Mouse (Mus musculus) spleen, adult 2 months (tissue): ENCODE measurements around the gene Rdh16f2. TPM values are rescaled to one million over a fixed set of nuclear protein-coding genes. Genes with fewer than 3 reads are reported as not detected.
"Not testable (repeated sequence)": the region's sequence is repeated elsewhere in the genome, so short reads cannot be mapped to it uniquely, and the experiment has no call there.

Experiments used
- DNase-seq, 2 experiments: peaks; one replicate each; pipeline versions ENCODE4 v3.0.0 to v3.0.0-alpha.2; 2012 to 2021; ENCODE audit warnings: low spot score in 2 of 2, low read depth in 1 of 2
- H3K27ac ChIP-seq: fragments of 200-500 bp; 2 replicates; pipeline ENCODE4 v1.5.1; 2012; ENCODE audit warnings: low read length, inconsistent platforms; ENCODE audit not compliant: insufficient read depth
- H3K27me3 ChIP-seq: fragments of 200-500 bp; 2 replicates; pipeline ENCODE4 v1.6.1; 2012; ENCODE audit warnings: mild to moderate bottlenecking, moderate library complexity, low read length, inconsistent platforms; ENCODE audit not compliant: control insufficient read depth, insufficient read depth
- H3K36me3 ChIP-seq: fragments of 200-500 bp; 2 replicates; pipeline ENCODE4 v1.6.1; 2012; ENCODE audit warnings: mild to moderate bottlenecking, low read length, inconsistent platforms; ENCODE audit not compliant: control insufficient read depth, insufficient read depth
- H3K4me1 ChIP-seq: fragments of 200-500 bp; 2 replicates; pipeline ENCODE4 v1.6.1; 2011; ENCODE audit warnings: inconsistent platforms; ENCODE audit not compliant: control insufficient read depth, insufficient read depth, insufficient read length
- H3K4me3 ChIP-seq: fragments of 200-500 bp; 2 replicates; pipeline ENCODE4 v1.5.1; 2011; ENCODE audit warnings: mild to moderate bottlenecking, inconsistent platforms; ENCODE audit not compliant: insufficient read depth, insufficient read length; ENCODE audit errors: extremely low read depth
- CTCF ChIP-seq: fragments of 200-500 bp; IDR thresholded peaks from 2 replicates; pipeline ENCODE4 v1.5.1; 2011; ENCODE audit warnings: mild to moderate bottlenecking, inconsistent platforms; ENCODE audit not compliant: insufficient read depth, insufficient read length, insufficient replicate concordance; ENCODE audit errors: extremely low read depth
- POLR2A ChIP-seq: fragments of 200-500 bp; IDR thresholded peaks from 2 replicates; pipeline ENCODE4 v1.6.1; 2011; ENCODE audit warnings: low read depth, low read length, inconsistent platforms
- WGBS: fragments of 180-500 bp; shearing (Covaris S2); methylation state at CpG from one replicate; pipeline ENCODE4 v1.1.7; 2018; 5-methylcytosine and 5-hydroxymethylcytosine counted together
- polyA plus RNA-seq: library from polyadenylated mRNA; depleted of rRNA; stranded (reverse); fragments of >200 nt; gene quantifications from 2 replicates; pipeline ENCODE4 v1.2.3, GENCODE M21; 2012; rRNA removed

The Rdh16f2 gene
- polyA plus RNA-seq, result 0.08 TPM in 1 of 2 replicates, not detected in the other

- DNase-seq, result no peak
- no peak for TF ChIP-seq POLR2A
- Histone ChIP-seq H3K36me3 (no peaks in the 10 kb centered on the region), H3K4me1 (no peaks in the 10 kb centered on the region), H3K27ac (no peak within 1 kb of the TSS), H3K4me3 (no peak within 1 kb of the TSS), H3K27me3 (no peaks in the 10 kb centered on the region)
- 89% methylated on average over 3 of the region's 3 CpGs for WGBS
Observed at GRCm38 (mm10) chr10:127866232-127866631, at the start of gene Rdh16f2. Gene Rdh16f2, plus strand, starts transcription at chr10:127866474.

GRCm38 (mm10) chr10:127817268-127817910 is 48.9 kb upstream of the Rdh16f2 start:
- 79% methylated on average over 4 of the region's 4 CpGs for WGBS
- DNase-seq, H3K27me3 ChIP-seq, H3K4me3 ChIP-seq, H3K36me3 ChIP-seq, H3K4me1 ChIP-seq, H3K27ac ChIP-seq: not testable (repeated sequence)

- H3K4me3 ChIP-seq, H3K36me3 ChIP-seq, DNase-seq, H3K27me3 ChIP-seq, H3K27ac ChIP-seq, H3K4me1 ChIP-seq: not testable (repeated sequence)
- WGBS, result 83% methylated on average over 2 of the region's 2 CpGs
Observed at GRCm38 (mm10) chr10:127821806-127822205, 44.5 kb upstream of the Rdh16f2 start.

- 62% methylated on average over 6 of the region's 6 CpGs for WGBS
- H3K27ac ChIP-seq, result no peak overlapping the region
- H3K4me1 ChIP-seq, result no peaks in the 10 kb centered on the region
- no peaks in the 10 kb centered on the region for H3K27me3 ChIP-seq
- no peak for DNase-seq
- H3K36me3 ChIP-seq, result no peaks in the 10 kb centered on the region
- TF ChIP-seq POLR2A (no peak), CTCF (no peak)
- no peak overlapping the region for H3K4me3 ChIP-seq
Observed at GRCm38 (mm10) chr10:127825386-127825785, 40.9 kb upstream of the Rdh16f2 start.

GRCm38 (mm10) chr10:127829121-127829520 is 37.2 kb upstream of the Rdh16f2 start:
- Histone ChIP-seq H3K4me1 (no peaks in the 10 kb centered on the region), H3K4me3 (no peak overlapping the region), H3K36me3 (no peaks in the 10 kb centered on the region), H3K27ac (no peak overlapping the region), H3K27me3 (no peaks in the 10 kb centered on the region)
- DNase-seq, result no peak
- TF ChIP-seq POLR2A, result no peak
- no peak for TF ChIP-seq CTCF
- WGBS, result 78% methylated on average over 3 of the region's 3 CpGs

GRCm38 (mm10) chr10:127834186-127834585 is 32.1 kb upstream of the Rdh16f2 start:
- 97% methylated on average over 1 of the region's 1 CpGs for WGBS
- not testable (repeated sequence) for H3K27ac ChIP-seq

GRCm38 (mm10) chr10:127835292-127835691 is 31.0 kb upstream of the Rdh16f2 start:
- no peak for TF ChIP-seq CTCF
- TF ChIP-seq POLR2A, result no peak
- Histone ChIP-seq H3K27me3 (no peaks in the 10 kb centered on the region), H3K4me1 (no peaks in the 10 kb centered on the region), H3K4me3 (no peak overlapping the region), H3K36me3 (no peaks in the 10 kb centered on the region), H3K27ac (no peak overlapping the region)
- DNase-seq, result no peak
- 82% methylated on average over 5 of the region's 5 CpGs for WGBS

More at GRCm38 (mm10) chr10:127834186-127834585, 32.1 kb upstream of the Rdh16f2 start:
- not testable (repeated sequence) for H3K4me3 ChIP-seq, H3K4me1 ChIP-seq, DNase-seq, H3K36me3 ChIP-seq, H3K27me3 ChIP-seq

- not testable (repeated sequence) for H3K4me1 ChIP-seq, H3K27ac ChIP-seq, H3K36me3 ChIP-seq, H3K27me3 ChIP-seq, H3K4me3 ChIP-seq, DNase-seq
- WGBS, result 90% methylated on average over 5 of the region's 5 CpGs
Observed at GRCm38 (mm10) chr10:127837793-127838192, 28.5 kb upstream of the Rdh16f2 start.
